Mouse (Mus musculus) embryonic fibroblast, embryonic 13.5 days (primary cell): Measurements from ENCODE around the gene Pcbp3.

Experiments used
- CTCF ChIP-seq: IDR thresholded peaks from 2 replicates; pipeline ENCODE4 v1.5.1; 2011; ENCODE audit warnings: mild to moderate bottlenecking, control low read depth, low read length, moderate library complexity, borderline replicate concordance; ENCODE audit not compliant: insufficient read depth
- POLR2A ChIP-seq: IDR thresholded peaks from 2 replicates; pipeline ENCODE4 v1.6.1; 2011; ENCODE audit warnings: low read depth, mild to moderate bottlenecking, control low read depth, low read length, moderate library complexity

- no peak for TF ChIP-seq CTCF
- TF ChIP-seq POLR2A = no peak
These were observed 249.2 kb downstream of the Pcbp3 start for GRCm38 (mm10) chr10:76712500-76712899.
